Mouse (Mus musculus) c-Kit-positive CD71-positive TER-119-positive erythroid progenitor cells, embryonic 14.5 days (primary cell): ENCODE data around the gene Tmem100.

Source experiments
- DNase-seq: peaks from one replicate; pipeline ENCODE4 v3.0.0-alpha.2; 2013; ENCODE audit warnings: low spot score

Gene Tmem100

DNA sequence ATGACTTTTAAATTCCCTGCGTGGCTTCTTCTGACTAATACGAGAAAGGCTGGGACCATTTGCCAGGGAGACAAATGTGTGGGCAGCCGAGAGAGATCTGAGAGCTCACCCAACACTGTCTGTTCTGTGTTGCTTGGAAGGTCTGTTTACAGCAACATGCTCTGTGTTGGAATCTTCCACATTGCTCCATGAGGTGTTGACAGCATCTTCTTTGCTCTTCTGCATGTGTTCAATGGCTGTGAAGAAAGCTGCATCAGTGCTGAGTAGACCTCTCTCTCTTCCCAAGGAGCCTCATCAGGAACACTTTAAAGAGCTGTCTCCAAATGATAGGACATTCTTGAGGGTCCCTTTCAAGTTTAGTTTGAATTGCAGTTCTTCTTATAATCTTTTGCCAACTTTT lies 32.5 kb downstream of the Tmem100 start:
- DNase-seq, result no peak

DNA sequence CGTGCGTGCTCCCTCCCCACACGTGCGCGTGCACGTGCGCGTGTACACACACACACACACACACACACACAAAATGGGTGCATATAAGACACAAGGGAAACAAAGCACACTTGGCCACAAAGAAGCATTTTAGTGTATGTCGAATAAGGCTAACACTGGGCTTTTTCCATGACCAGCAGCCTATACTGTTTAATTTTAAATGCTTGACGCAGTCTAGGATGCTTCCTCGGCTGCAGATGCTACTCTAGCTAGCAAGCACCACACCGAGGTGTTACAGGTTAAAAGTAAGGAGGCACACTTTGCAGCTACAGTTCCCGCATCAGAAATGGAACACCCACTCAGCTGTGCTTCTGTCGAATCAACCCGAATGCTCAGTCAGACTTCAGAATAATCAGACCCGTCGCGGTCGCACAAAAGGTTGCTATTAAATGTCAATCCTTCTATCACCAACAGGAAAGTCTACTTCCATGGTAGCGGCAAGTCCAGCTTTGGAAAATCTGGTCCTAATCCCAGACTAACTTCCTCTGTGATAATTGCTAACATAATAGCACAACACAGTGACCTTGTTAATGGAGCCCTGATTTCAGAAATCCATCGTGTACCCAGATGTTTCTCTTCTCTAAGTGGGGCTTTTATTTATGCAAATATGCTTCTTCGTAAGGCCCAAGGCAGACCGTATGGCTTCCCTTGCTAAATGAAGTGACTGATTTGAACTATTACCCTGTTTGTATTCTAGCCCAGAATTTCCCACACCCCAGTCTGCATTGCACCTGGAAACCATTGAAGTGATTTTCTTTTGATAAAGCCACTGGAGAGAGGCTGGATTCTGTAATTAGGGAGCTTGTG lies 36.5 kb downstream of the Tmem100 start:
- DNase-seq, result no peak

DNA sequence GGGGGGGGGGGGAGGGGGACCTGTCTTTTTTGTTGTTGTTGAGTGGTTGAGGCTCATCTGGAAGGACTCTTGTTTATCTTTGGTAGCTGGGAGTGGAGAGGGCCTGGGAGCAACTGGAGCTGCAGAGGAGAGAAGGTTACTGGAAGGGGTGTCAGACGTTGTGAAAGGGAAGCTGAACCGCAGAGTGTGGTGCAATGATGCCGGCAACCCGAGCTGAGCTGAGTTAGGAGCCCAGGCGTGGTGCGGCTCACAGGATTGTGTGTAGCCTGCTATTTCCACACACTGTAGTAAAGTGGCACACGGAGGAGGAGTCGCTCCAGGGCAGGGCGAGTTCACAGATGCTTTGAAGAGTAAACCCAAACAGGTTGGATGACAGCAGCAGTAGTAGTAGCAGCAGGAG lies 41.6 kb downstream of the Tmem100 start:
- no peak for DNase-seq

GRCm38 (mm10) chr11:90073201-90073600 lies 43.1 kb downstream of the Tmem100 start:
- no peak for DNase-seq

- no peak for DNase-seq
These were observed 46.5 kb downstream of the Tmem100 start for GRCm38 (mm10) chr11:90076666-90077065.

GRCm38 (mm10) chr11:90080678-90081267 lies 50.6 kb downstream of the Tmem100 start:
- DNase-seq, result no peak

GRCm38 (mm10) chr11:90081820-90082596 lies 51.9 kb downstream of the Tmem100 start:
- no peak for DNase-seq

GRCm38 (mm10) chr11:90083042-90083441 lies 52.9 kb downstream of the Tmem100 start:
- DNase-seq, result no peak

DNA sequence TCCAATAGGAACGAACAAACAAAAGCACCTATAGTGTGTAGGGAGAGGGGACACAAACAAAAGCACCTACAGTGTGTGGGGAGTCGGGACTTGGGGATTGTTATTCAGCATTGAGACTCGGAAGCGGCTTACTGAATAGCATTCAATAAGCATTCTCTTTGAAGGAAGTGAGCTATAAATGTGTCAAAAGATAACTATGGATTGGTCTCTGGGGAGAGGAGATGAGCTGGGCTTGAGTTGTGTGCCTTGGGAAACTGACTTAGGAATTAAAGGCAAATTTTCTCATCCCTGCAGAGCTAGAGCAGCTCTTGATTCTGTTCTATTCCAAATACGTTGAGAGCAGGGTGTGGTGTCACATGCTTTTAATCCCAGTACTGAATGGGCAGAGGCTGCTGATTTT lies 54.0 kb downstream of the Tmem100 start:
- DNase-seq, result no peak
